Mouse (Mus musculus): ENCODE data around the gene Lamtor3.
"Not testable (repeated sequence)": the region's sequence is repeated elsewhere in the genome, so short reads cannot be mapped to it uniquely, and the experiment has no call there.

Lamtor3 gene

DNA sequence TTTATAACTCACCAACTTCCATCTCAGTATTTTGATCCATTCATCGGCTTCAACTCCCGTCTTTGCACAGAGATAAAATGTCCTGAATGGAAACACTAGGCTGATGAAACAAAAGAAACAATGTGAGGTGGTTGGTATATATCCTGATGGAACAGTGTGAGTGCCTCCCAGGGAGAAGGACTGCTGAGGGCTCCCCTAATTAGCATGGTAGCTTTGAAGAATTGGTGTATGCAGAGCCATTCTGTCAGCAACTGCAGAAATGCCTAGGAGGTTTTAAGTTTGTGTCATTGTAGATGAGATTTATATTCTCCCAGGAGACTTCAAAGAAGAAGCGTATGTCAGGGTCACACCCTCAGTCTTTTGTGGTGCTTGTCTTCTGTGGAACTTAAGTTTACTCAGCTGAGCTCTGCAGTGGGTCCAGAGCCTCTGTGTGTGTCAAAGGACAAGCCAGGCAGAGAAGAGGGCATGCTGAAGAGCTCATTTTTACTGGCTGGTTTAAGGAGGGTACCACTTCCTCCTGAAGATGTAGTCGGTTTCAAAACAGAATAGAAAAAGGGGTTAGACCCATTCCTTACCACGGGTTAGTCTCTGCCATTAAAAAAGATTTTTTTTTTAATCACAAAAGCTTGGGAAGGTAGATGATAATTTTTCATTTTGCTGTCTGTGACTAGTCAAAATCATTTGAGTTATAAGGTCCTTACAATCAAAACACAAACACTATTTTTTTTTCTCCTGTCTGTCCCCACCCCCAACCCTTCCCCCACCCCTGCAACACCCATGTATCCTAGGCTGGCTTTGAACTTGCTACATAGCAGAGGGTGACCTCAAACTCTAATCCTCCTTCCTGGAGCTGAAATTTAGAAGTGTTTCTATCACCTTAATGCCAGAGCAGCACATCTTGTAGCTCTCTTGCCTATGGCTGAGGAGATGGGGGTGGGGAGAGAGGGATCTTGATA lies 17.5 kb downstream of the Lamtor3 start:
- DNase-seq (ENCODE audit: low spot score): no peak

- DNase-seq (ENCODE audit: low spot score): no peak
Measured at GRCm38 (mm10) chr3:137936541-137936940, 18.2 kb downstream of the Lamtor3 start.

DNA sequence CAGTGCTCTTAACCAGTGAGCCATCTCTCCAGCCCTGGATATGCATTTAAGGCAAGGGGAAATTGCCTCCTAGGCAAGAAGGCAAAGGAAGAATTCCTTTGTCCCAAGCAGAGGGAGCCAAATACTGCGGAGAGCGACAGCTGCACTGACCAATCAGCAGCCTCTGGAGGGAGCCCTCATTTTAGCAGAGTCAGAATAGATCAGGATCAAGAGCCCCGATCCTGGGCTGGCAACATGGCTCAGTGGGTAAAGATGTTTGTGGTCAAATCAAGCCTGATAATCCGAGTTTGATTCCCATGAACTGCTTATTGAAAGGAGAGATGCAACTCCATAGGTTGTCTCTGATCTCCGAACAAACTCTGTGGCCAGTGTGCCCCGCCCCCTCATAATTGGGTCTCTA lies 20.3 kb downstream of the Lamtor3 start:
- no peak for DNase-seq (ENCODE audit: low spot score)

DNA sequence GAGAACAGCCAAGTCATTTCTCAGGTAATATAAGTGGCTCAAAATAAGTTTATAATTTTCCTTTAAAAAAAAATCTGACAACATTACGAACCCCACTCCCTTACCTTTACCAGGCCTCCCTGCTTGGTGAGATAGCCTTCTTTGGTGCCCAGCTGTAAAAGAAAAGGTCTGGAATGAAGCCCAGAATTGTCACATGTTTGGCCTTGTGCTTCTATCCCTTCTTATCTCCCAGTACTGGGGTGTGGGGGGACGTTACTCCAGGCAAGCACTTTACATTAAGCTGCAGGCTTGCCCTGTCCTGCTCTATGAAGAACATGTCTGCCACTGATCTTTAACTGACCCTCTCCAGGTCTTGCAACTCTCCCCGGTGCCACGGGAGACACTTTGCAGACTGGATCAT lies 22.5 kb downstream of the Lamtor3 start:
- DNase-seq (ENCODE audit: low spot score): no peak

DNA sequence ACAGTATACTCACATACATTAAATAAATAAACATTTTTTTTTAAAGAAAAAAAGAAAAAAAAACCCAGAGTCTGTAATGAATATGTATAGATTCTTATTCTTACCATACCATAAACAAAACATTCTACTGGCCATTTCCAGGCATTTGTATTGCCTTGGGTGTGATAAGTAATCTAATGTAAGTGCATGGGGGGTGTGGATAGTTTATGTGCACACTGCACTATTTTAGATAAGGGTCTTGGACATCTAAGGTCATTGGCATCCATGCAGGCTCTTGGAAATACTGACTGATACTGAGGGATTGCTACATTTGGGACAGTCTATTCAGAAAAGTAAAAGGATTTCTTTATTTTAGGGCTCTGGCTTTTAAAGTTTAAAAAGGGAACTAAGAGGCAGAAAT lies 23.2 kb downstream of the Lamtor3 start:
- DNase-seq (ENCODE audit: low spot score): no peak

- no peak for DNase-seq (ENCODE audit: low spot score)
Measured at GRCm38 (mm10) chr3:137942098-137942622, 23.9 kb downstream of the Lamtor3 start.

- DNase-seq (ENCODE audit: low spot score): no peak
Measured at GRCm38 (mm10) chr3:137943737-137944154, 25.4 kb downstream of the Lamtor3 start.

- no peak for DNase-seq (ENCODE audit: low spot score)
Measured at GRCm38 (mm10) chr3:137946827-137947226, 28.5 kb downstream of the Lamtor3 start.

DNA sequence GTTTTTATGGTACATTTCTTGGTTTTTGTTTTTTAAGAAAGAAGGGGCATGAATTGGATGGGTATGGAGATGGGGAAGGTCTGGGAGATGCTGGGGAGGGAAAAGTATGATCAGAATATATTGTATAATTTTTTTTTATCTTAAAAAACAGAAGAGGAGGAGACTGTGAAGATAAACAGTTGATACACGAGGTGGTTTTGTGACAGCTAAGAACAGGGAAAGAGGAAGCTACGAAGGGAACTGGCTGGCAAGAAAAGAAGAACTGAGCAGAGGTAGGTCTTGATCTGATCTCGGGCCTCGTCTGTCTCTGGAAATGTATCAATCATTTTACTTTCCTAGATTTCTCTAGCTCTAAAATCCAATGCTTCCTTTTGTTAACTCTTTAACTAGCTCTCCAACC lies 29.2 kb downstream of the Lamtor3 start:
- DNase-seq (ENCODE audit: low spot score): no peak

- DNase-seq (ENCODE audit: low spot score): no peak
Measured at GRCm38 (mm10) chr3:137950191-137950885, 32.0 kb downstream of the Lamtor3 start.

- not testable (repeated sequence) for DNase-seq (ENCODE audit: low spot score)
Measured at GRCm38 (mm10) chr3:137951302-137951701, 33.0 kb downstream of the Lamtor3 start.

DNA sequence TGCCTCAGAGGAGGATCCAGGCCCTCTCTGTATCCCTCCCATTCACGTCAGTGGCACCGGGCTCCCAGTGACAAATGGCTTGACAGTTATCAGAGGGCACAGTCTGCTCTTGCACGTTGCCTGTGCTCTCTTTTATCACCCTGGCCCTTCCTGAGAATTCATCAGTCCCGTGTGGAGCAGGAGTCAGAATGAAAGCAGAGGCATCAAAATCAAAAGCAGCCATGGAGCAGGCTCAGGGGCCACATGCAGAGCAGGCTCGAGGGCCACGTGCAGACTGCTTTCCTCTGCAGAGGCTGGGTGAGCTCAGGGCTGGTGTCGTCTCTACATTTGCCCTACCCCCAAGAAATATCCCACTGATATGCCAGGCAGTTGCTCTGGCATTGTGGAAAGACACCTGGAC lies 33.5 kb downstream of the Lamtor3 start:
- no peak for DNase-seq (ENCODE audit: low spot score)

DNA sequence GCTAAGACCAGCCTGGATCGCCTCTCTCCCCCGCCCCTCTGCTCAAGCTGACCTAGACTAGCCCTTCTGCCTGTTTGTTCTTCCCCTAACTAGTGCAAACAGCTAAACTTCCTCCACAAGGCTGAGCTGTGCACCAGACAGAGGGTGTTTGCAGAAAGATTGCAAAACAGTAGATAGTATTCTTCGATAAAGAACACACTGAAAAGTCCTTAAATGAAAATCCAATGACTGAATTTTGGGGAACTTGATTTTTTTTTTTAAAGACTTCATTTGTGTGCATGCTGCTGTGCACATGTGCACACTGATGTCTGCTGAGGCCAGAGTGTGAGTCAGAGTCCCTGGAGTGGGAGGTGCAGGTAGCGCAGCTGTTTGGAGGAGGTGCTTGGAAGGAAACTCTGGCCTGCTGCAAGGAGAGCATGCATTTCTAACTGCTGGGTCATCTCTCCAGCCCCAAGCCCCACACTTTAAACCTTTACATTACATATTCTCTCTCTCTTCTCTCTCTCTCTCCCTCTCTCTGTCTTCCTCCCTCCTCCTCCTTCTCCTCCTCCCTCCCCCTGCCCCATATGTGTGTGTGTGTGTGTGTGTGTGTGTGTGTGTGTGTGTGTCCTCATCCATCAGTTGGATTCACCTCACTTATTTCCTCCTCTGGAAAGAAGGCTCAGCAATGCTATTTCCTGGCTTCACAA lies 34.1 kb downstream of the Lamtor3 start:
- no peak for DNase-seq (ENCODE audit: low spot score)

DNA sequence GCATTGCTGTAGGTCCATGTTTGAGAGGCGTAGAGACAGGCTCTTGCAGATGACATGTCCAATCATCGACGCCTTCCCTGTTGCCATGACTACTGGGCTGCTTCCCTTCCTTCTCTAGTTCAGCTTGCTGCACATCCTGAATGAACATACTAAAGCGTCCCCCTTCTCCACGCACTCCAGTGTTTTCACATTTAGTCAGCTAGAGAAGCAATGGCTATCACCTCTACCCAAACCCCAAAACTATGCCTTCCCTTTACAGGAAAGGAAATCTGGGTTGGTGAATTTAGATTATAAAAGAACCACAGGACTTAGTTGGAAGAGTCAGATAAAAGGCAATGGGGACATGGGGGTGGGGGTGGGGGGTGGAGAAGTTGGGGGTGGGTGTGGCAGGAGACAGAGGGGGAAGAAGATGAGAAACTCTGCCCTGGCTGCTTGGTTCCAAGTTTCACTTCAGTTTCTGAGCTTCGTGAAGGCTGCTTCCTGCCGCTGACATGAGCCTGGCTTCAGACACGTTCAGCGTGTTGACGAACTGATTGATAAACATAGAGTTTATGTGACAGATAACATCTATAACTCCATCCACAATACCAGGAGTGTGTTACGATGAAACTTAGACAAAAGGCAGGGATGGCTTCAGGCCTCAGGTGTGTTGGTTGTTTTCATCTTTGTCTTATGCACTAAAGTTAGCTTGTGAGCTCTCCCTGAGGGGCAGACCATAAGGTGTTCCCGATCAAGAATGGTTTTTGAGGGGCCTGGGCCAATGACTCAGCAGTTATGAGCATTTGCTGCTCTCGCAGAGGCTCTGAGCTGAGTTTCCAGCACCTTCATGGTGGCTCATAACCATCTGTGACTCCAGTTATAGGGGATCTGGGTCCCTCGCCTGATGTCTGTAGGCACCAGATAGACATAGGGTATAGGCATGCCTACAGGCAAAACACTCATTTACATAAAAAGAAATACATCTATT lies 34.9 kb downstream of the Lamtor3 start:
- DNase-seq (ENCODE audit: low spot score): no peak

DNA sequence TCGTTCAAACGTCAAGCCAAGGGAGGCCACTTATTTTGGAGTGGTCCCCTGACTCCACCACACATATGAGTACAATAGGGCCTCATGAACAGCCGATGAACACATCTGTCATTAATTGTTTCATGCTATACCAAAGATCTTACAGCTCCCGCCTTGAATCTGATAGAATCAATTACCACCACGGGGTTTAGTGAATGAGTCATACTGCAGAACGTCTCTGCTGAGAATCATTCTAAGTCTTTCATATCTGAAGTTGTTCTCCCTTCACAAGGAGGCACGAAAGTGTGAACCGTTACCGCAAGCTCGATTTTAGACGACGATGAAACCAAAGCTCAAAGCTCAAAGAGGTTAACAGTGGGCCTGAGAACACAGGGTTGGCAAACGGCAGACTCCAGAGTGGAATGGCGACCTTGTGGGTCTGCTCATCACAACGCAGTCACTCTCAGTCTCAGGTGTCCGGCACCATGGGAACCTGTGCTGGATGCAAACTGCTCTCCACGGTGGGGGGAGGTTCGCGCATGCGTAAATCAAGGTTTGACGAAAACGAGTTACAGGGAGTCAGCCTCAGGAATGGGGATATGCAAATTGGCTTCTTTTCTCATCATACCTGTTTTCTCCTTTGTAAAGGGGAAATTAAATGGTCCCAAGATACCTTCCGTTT lies 36.1 kb downstream of the Lamtor3 start:
- DNase-seq (ENCODE audit: low spot score): no peak

GRCm38 (mm10) chr3:137955560-137956081 lies 37.3 kb downstream of the Lamtor3 start:
- no peak for DNase-seq (ENCODE audit: low spot score)

DNA sequence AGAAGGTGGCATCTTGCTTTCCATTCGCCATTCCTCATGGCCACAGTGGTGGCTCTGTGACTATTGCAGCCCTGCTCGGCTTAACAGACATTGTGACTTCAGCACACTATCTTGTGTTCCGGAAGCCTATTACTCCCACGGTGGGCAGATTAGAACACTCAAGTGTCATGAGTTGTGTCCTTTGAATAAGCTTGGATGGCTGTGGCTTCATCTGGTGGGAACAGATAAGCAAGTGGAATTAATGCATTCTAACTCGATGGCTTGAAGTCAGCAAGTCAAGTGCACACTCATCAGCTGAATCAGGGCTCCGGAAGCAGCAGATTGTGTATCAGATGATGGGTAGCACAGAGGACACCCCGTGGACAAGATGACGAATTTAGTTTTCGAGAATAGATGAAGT lies 39.6 kb downstream of the Lamtor3 start:
- no peak for DNase-seq (ENCODE audit: low spot score)

- no peak for DNase-seq (ENCODE audit: low spot score)
Measured at GRCm38 (mm10) chr3:137958352-137958751, 40.0 kb downstream of the Lamtor3 start.

DNA sequence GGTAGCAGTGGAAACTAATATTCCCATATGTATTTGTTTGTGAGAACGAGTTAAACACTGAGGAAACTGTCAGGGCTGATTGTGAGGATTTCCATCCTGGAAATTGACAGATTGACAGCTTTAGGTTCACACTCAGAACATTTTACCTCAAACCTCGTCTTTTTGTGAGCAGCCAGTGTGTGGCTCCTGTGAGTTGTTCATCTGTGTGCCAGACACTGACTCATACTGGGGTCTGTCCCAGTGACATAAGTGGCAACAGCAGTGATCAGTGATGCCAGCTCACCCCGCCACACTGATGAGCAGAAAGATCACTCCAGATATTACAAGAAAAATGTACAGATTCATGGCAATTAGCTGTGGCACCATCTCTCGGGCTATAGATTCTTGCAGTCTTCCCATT lies 41.1 kb downstream of the Lamtor3 start:
- DNase-seq (ENCODE audit: low spot score): no peak

- no peak for DNase-seq (ENCODE audit: low spot score)
Measured at GRCm38 (mm10) chr3:137961736-137962385, 43.6 kb downstream of the Lamtor3 start.

All from spleen, adult 12 weeks (tissue).